Mouse (Mus musculus): Measurements from ENCODE around the gene Abca13.
"Not testable (repeated sequence)": the region's sequence is repeated elsewhere in the genome, so short reads cannot be mapped to it uniquely, and the experiment has no call there.

Gene Abca13

DNA sequence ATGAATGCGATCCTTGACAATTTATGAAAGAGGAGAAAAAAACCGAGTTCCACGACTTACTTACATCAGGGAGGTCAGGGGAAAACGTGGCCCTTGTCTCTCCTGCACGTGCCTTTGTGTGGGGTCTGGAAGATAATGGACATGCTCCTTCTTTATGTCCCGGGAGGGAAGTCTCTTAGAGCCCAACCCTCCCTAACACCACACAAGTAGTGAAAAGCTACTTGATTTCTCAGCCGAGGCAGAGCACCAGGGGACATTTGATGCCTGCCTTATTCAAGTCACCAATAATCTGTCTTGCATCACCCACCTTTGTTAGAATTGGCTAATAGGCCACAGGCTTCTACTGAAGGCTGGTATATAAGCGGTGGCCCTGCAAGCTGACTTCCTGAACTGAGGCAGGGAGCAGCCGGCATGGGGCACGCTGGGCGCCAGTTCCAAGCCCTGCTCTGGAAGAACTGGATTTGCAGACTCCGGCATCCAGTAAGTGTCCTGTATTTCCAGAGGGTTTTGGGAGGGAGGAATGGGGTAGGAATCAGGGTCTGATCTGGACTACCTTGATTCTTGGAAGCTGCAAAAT is at the start of gene Abca13:
Gene Abca13, plus strand, starts transcription at position 388 of the 577 bp plus-strand sequence.
- no peaks in the 10 kb centered on the region for H3K4me1 ChIP-seq (replicated peaks; ENCODE audit: low read depth, low read length)
- no peaks in the 10 kb centered on the region for H3K36me3 ChIP-seq (ENCODE audit: insufficient read depth, low read length)
- no peaks in the 10 kb centered on the region for H3K9me3 ChIP-seq (ENCODE audit: low read length)
- no peak within 1 kb of the TSS for H3K4me3 ChIP-seq (replicated peaks; ENCODE audit: low read length)
- H3K27me3 ChIP-seq (ENCODE audit: insufficient read depth, low read length): no peaks in the 10 kb centered on the region; the same call in 1 of the 2 replicates
- TF ChIP-seq NANOG (IDR thresholded peaks at IDR 0.05; ENCODE audit: borderline replicate concordance, low read length) (no peak), POU5F1 (IDR thresholded peaks at IDR 0.05; ENCODE audit: borderline replicate concordance, low read length) (no peak), CTCF (conservative IDR thresholded peaks at IDR 0.05; ENCODE audit: low read length) (no peak)

GRCm38 (mm10) chr11:9145113-9145512 is 46.6 kb upstream of the Abca13 start:
- H3K27me3 ChIP-seq (ENCODE audit: insufficient read depth, low read length): peaks cover 9% of the 10 kb centered on the region
- peaks cover 32% of the 10 kb centered on the region for H3K9me3 ChIP-seq (ENCODE audit: low read length)
- peaks cover 13% of the 10 kb centered on the region for H3K4me1 ChIP-seq (replicated peaks; ENCODE audit: low read depth, low read length)
- H3K36me3 ChIP-seq (ENCODE audit: insufficient read depth, low read length): no peaks in the 10 kb centered on the region
- TF ChIP-seq NANOG (IDR thresholded peaks at IDR 0.05; ENCODE audit: borderline replicate concordance, low read length) (no peak), POU5F1 (IDR thresholded peaks at IDR 0.05; ENCODE audit: borderline replicate concordance, low read length) (no peak)
- H3K4me3 ChIP-seq (replicated peaks; ENCODE audit: low read length): no peak overlapping the region

- no peak for TF ChIP-seq CTCF (conservative IDR thresholded peaks at IDR 0.05; ENCODE audit: low read length)
- no peak for TF ChIP-seq NANOG (IDR thresholded peaks at IDR 0.05; ENCODE audit: borderline replicate concordance, low read length)
- no peak for TF ChIP-seq POU5F1 (IDR thresholded peaks at IDR 0.05; ENCODE audit: borderline replicate concordance, low read length)
- Histone ChIP-seq H3K9me3 (ENCODE audit: low read length) (peaks cover 32% of the 10 kb centered on the region), H3K4me1 (replicated peaks; ENCODE audit: low read depth, low read length) (peaks cover 13% of the 10 kb centered on the region), H3K27me3 (ENCODE audit: insufficient read depth, low read length) (peaks cover 19% of the 10 kb centered on the region), H3K36me3 (ENCODE audit: insufficient read depth, low read length) (no peaks in the 10 kb centered on the region), H3K4me3 (replicated peaks; ENCODE audit: low read length) (no peak overlapping the region)
Observed at GRCm38 (mm10) chr11:9146115-9146514, 45.6 kb upstream of the Abca13 start.

DNA sequence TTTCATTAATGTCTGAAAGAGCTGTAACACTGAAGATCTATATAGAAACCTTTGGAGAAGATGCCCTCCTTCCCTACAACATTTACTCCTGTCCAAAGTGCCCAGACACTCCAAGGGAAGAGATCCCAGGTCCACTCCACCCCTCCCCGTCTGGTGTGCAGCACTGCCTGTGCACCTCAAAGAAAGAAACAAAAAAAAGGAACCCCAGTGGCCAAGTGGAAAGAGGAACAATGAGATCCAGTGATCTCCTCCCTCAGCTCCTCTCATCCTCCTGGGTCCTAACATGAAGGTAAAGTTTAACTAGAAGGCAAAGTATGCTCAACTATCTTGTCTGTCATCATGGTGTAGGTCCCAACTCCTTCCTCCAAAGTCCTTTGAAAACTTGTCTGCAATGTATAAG is 45.1 kb upstream of the Abca13 start:
- TF ChIP-seq POU5F1 (IDR thresholded peaks at IDR 0.05; ENCODE audit: borderline replicate concordance, low read length) (no peak), CTCF (conservative IDR thresholded peaks at IDR 0.05; ENCODE audit: low read length) (no peak), NANOG (IDR thresholded peaks at IDR 0.05; ENCODE audit: borderline replicate concordance, low read length) (no peak)
- peaks cover 32% of the 10 kb centered on the region for H3K9me3 ChIP-seq (ENCODE audit: low read length)

DNA sequence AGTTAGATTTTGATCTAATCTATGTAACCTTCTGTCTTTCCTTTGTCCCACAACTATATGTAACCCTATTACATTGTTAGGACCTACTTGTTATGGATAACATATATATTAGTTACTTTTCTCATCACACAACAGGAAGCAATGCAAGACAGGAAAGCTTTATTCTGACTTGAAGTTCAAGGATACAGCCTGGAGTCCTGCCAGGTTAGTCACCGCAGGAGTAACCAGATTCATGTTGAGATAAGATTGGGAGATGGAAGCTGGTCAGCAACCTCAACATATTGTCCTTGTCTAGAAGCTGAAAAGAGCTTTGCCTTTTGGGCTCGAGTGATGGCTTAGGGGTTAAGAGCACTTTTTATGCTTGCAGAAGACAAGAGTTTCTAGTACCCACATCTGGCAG is 43.5 kb upstream of the Abca13 start:
- Histone ChIP-seq H3K27me3 (ENCODE audit: insufficient read depth, low read length) (peaks cover 29% of the 10 kb centered on the region), H3K36me3 (ENCODE audit: insufficient read depth, low read length) (no peaks in the 10 kb centered on the region), H3K4me1 (replicated peaks; ENCODE audit: low read depth, low read length) (peaks cover 13% of the 10 kb centered on the region), H3K9me3 (ENCODE audit: low read length) (peaks cover 32% of the 10 kb centered on the region), H3K4me3 (replicated peaks; ENCODE audit: low read length) (no peak overlapping the region)
- TF ChIP-seq POU5F1 (IDR thresholded peaks at IDR 0.05; ENCODE audit: borderline replicate concordance, low read length) (no peak), CTCF (conservative IDR thresholded peaks at IDR 0.05; ENCODE audit: low read length) (no peak), NANOG (IDR thresholded peaks at IDR 0.05; ENCODE audit: borderline replicate concordance, low read length) (no peak)

More for the DNA sequence above, 45.1 kb upstream of the Abca13 start:
- H3K4me1 ChIP-seq (replicated peaks; ENCODE audit: low read depth, low read length): peaks cover 13% of the 10 kb centered on the region
- no peak overlapping the region for H3K4me3 ChIP-seq (replicated peaks; ENCODE audit: low read length)
- H3K36me3 ChIP-seq (ENCODE audit: insufficient read depth, low read length): no peaks in the 10 kb centered on the region
- H3K27me3 ChIP-seq (ENCODE audit: insufficient read depth, low read length): peaks cover 24% of the 10 kb centered on the region

DNA sequence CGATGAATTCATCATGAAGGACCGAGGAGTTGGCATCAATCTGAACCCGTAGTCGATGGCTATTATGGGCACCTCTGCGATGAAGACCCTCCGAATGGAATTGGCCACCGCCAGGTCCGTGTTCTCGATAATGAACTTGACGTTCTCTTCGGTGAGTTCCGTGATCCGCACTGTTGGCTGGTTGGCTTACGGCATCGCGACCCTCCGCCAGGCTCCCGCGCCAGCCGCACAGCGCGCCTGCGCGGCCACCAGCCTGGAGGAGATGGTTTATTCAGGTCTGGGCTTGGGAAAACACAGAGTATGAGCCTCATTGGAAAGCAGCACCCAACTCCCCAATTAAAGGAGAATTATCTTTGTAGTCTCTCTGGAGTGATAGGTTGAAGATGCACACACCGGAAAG is 41.3 kb upstream of the Abca13 start:
- H3K36me3 ChIP-seq (ENCODE audit: insufficient read depth, low read length); H3K4me1 ChIP-seq (replicated peaks; ENCODE audit: low read depth, low read length): not testable (repeated sequence)
- H3K9me3 ChIP-seq (ENCODE audit: low read length): peaks cover 27% of the 10 kb centered on the region
- peak overlapping the region; percentile 29; the same call in 1 of the 2 replicates for H3K4me3 ChIP-seq (replicated peaks; ENCODE audit: low read length)
- H3K27me3 ChIP-seq (ENCODE audit: insufficient read depth, low read length): peaks cover 33% of the 10 kb centered on the region

GRCm38 (mm10) chr11:9159953-9160352 is 31.8 kb upstream of the Abca13 start:
- Histone ChIP-seq H3K4me1 (replicated peaks; ENCODE audit: low read depth, low read length) (no peaks in the 10 kb centered on the region), H3K9me3 (ENCODE audit: low read length) (no peaks in the 10 kb centered on the region), H3K36me3 (ENCODE audit: insufficient read depth, low read length) (no peaks in the 10 kb centered on the region), H3K27me3 (ENCODE audit: insufficient read depth, low read length) (0 out of 2 replicates have a peak, but pooled peaks cover under 1% of the 10 kb centered on the region), H3K4me3 (replicated peaks; ENCODE audit: low read length) (no peak overlapping the region)
- TF ChIP-seq CTCF (conservative IDR thresholded peaks at IDR 0.05; ENCODE audit: low read length): no peak
- no peak for TF ChIP-seq NANOG (IDR thresholded peaks at IDR 0.05; ENCODE audit: borderline replicate concordance, low read length)

- Histone ChIP-seq H3K4me1 (replicated peaks; ENCODE audit: low read depth, low read length) (no peaks in the 10 kb centered on the region; the same call in 1 of the 2 replicates), H3K36me3 (ENCODE audit: insufficient read depth, low read length) (no peaks in the 10 kb centered on the region), H3K4me3 (replicated peaks; ENCODE audit: low read length) (no peak overlapping the region), H3K27me3 (ENCODE audit: insufficient read depth, low read length) (no peaks in the 10 kb centered on the region), H3K9me3 (ENCODE audit: low read length) (no peaks in the 10 kb centered on the region)
- no peak for TF ChIP-seq POU5F1 (IDR thresholded peaks at IDR 0.05; ENCODE audit: borderline replicate concordance, low read length)
- no peak for TF ChIP-seq CTCF (conservative IDR thresholded peaks at IDR 0.05; ENCODE audit: low read length)
- TF ChIP-seq NANOG (IDR thresholded peaks at IDR 0.05; ENCODE audit: borderline replicate concordance, low read length): no peak
Observed at GRCm38 (mm10) chr11:9167331-9167730, 24.4 kb upstream of the Abca13 start.

- no peak for TF ChIP-seq NANOG (IDR thresholded peaks at IDR 0.05; ENCODE audit: borderline replicate concordance, low read length)
- TF ChIP-seq CTCF (conservative IDR thresholded peaks at IDR 0.05; ENCODE audit: low read length): no peak
- TF ChIP-seq POU5F1 (IDR thresholded peaks at IDR 0.05; ENCODE audit: borderline replicate concordance, low read length): no peak
Observed at GRCm38 (mm10) chr11:9181477-9181876, 10.3 kb upstream of the Abca13 start.

GRCm38 (mm10) chr11:9189471-9189870 is 2.3 kb upstream of the Abca13 start:
- H3K4me1 ChIP-seq (replicated peaks; ENCODE audit: low read depth, low read length); H3K4me3 ChIP-seq (replicated peaks; ENCODE audit: low read length); H3K27me3 ChIP-seq (ENCODE audit: insufficient read depth, low read length); H3K9me3 ChIP-seq (ENCODE audit: low read length); H3K36me3 ChIP-seq (ENCODE audit: insufficient read depth, low read length): not testable (repeated sequence)

More at GRCm38 (mm10) chr11:9181477-9181876, 10.3 kb upstream of the Abca13 start:
- H3K4me1 ChIP-seq (replicated peaks; ENCODE audit: low read depth, low read length): no peaks in the 10 kb centered on the region
- no peaks in the 10 kb centered on the region for H3K9me3 ChIP-seq (ENCODE audit: low read length)
- H3K4me3 ChIP-seq (replicated peaks; ENCODE audit: low read length): no peak overlapping the region
- no peaks in the 10 kb centered on the region for H3K36me3 ChIP-seq (ENCODE audit: insufficient read depth, low read length)
- no peaks in the 10 kb centered on the region for H3K27me3 ChIP-seq (ENCODE audit: insufficient read depth, low read length)

Measured in E14TG2a.4 (cell line).